Mouse (Mus musculus) bone marrow macrophage, adult 2 months (primary cell): ENCODE measurements around the gene Med20.

Experiments
- CTCF ChIP-seq: IDR thresholded peaks from 2 replicates; pipeline ENCODE4 v1.5.1; 2012; ENCODE audit warnings: low read depth, mild to moderate bottlenecking, low read length, moderate library complexity
- POLR2A ChIP-seq: IDR thresholded peaks from 2 replicates; pipeline ENCODE4 v1.6.1; 2012; ENCODE audit warnings: mild to moderate bottlenecking, low read depth, low read length, borderline replicate concordance

DNA sequence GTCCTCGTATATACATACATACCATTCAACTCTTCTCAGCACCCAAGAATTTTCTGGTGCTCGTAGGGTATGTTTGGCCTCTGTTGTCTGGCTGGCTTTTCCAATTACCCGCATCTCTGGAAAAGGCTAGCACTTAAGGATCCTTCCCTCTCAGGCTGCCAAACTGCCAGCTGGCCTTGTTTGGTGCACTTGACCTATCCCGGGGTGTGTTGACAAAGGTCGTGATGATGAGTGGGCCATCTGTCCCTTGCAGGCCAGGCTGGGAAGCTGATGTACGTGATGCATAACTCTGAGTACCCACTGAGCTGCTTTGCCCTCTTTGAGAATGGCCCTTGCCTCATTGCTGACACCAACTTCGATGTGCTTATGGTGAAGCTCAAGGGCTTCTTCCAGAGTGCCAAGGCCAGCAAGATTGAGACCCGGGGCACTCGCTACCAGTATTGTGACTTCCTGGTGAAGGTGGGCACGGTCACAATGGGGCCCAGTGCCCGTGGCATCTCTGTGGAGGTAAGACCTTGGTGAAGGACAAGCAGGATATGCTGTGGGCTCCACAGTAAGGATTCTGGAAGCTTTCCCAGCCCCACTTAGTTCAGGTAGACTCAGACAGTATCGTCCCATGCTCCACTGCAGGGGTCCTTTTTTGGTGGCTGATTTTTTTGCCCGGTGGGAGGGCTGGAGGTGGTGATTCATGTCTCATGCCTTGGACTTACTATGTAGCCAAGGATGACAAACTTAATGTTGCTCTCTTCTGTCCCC is 7.4 kb downstream of the Med20 start:
- no peak for TF ChIP-seq POLR2A
- TF ChIP-seq CTCF: no peak
